Mouse (Mus musculus): ENCODE results near the gene C1galt1c1. TPM values are rescaled to one million over a fixed set of nuclear protein-coding genes. Genes with fewer than 3 reads are reported as not detected.

The C1galt1c1 gene
- polyA plus RNA-seq, 1 experiment from 2014 or later, result 34.9 TPM

GRCm38 (mm10) chrX:38583261-38583660, 51.6 kb downstream of the C1galt1c1 start:
- Histone ChIP-seq H3K36me3 (ENCODE audit: control insufficient read depth, insufficient read depth, low read length) (no peaks in the 10 kb centered on the region), H3K4me1 (ENCODE audit: control insufficient read depth, insufficient read depth, low read length) (no peaks in the 10 kb centered on the region), H3K9ac (ENCODE audit: low read depth, low read length) (no peak overlapping the region), H3K4me2 (ENCODE audit: low read depth, low read length) (no peak overlapping the region), H3K4me3 (ENCODE audit: low read depth, low read length) (no peak overlapping the region), H3K27ac (replicated peaks; ENCODE audit: low read depth, low read length) (no peak overlapping the region), H3K27me3 (replicated peaks; ENCODE audit: control insufficient read depth, insufficient read depth, low read length) (no peaks in the 10 kb centered on the region), H3K9me3 (ENCODE audit: control insufficient read depth, low read length) (no peaks in the 10 kb centered on the region)
- ATAC-seq (ENCODE audit: low read depth) (no peak), DNase-seq (ENCODE audit: low spot score) (no peak)

- H3K9ac ChIP-seq (ENCODE audit: low read depth, low read length), result no peak overlapping the region
- no peaks in the 10 kb centered on the region for H3K36me3 ChIP-seq (ENCODE audit: control insufficient read depth, insufficient read depth, low read length)
- H3K9me3 ChIP-seq (ENCODE audit: control insufficient read depth, low read length), result no peaks in the 10 kb centered on the region
- H3K4me2 ChIP-seq (ENCODE audit: low read depth, low read length), result no peak overlapping the region
- no peak overlapping the region for H3K4me3 ChIP-seq (ENCODE audit: low read depth, low read length)
- no peaks in the 10 kb centered on the region for H3K27me3 ChIP-seq (replicated peaks; ENCODE audit: control insufficient read depth, insufficient read depth, low read length)
- DNase-seq (ENCODE audit: low spot score) (no peak), ATAC-seq (ENCODE audit: low read depth) (no peak)
- no peaks in the 10 kb centered on the region for H3K4me1 ChIP-seq (ENCODE audit: control insufficient read depth, insufficient read depth, low read length)
- 100% methylated on average over 1 of the region's 1 CpGs for WGBS
- no peak overlapping the region for H3K27ac ChIP-seq (replicated peaks; ENCODE audit: low read depth, low read length)
Observed at GRCm38 (mm10) chrX:38581140-38581539, 53.7 kb downstream of the C1galt1c1 start.

Other genes starting within 250 kb of the C1galt1c1 start
- gene Lamp2, start 178.6 kb downstream of the C1galt1c1 start, polyA plus RNA-seq (2014; fragmentation: Nextera tagmentation; extraction: Ambion mirVana), result 173 and 185 TPM in 2 replicates
- 32.7 and 36.9 TPM in 2 replicates for gene Cul4b, start 58.9 kb downstream of the C1galt1c1 start, polyA plus RNA-seq (2014; fragmentation: Nextera tagmentation; extraction: Ambion mirVana)
- gene Mcts1, start 34.5 kb downstream of the C1galt1c1 start, polyA plus RNA-seq (2014; fragmentation: Nextera tagmentation; extraction: Ambion mirVana), result 92.1 and 104 TPM in 2 replicates
- not detected in 2 replicates for gene 6030498E09Rik, start 137.6 kb upstream of the C1galt1c1 start, polyA plus RNA-seq (2014; fragmentation: Nextera tagmentation; extraction: Ambion mirVana)

Data from embryonic facial prominence, embryonic 14.5 days (tissue).